Mouse (Mus musculus) brain, embryonic 14.5 days (tissue): ENCODE data around the gene Prdm12.
A peak's percentile ranks its signal among the peaks of the same experiment; 100 is the strongest.

Experiments used
- CTCF ChIP-seq: fragments of 200-500 bp; IDR thresholded peaks from 2 replicates; pipeline ENCODE4 v1.5.1; 2012; ENCODE audit warnings: inconsistent platforms, mild to moderate bottlenecking, moderate library complexity, borderline replicate concordance; ENCODE audit not compliant: insufficient read depth, insufficient read length; ENCODE audit errors: extremely low read depth
- POLR2A ChIP-seq: fragments of 200-500 bp; IDR thresholded peaks from 2 replicates; pipeline ENCODE4 v1.6.1; 2012; ENCODE audit warnings: mild to moderate bottlenecking, inconsistent platforms, borderline replicate concordance; ENCODE audit not compliant: poor library complexity, insufficient read depth, insufficient read length, severe bottlenecking; ENCODE audit errors: extremely low read depth

- TF ChIP-seq CTCF (no peak), POLR2A (peak; percentile 92; the same call in 1 of the 2 replicates)
Measured at GRCm38 (mm10) chr2:31670551-31671035, 30.8 kb downstream of the Prdm12 start, which contains the start of gene Exosc2.
